ENCODE assay signal across 27 mouse cellular contexts in the genomic region with DNA sequence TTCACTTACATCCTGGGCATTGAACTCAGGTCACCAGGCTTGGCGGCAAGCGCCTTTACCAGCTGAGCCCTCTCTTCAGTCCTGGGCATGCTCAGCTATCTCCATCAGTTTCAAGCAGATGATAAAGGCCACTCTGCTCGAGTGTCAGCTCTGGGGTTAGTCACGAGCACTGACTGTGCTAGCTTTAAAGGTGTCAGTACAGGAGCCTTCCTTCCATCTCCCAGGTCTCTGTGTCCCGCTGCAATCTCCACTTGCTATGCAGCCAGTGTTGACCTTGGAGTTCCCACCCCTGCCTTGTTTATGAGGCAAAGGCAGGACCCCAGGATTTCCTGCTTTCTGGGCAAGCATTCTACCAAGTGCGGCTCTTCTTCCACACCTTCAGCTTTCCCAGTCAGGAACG. TPM values are rescaled to one million over a fixed set of nuclear protein-coding genes. Genes with fewer than 3 reads are reported as not detected.
DNase-seq lines count a peak whose midpoint lies in the region; ATAC-seq and TF ChIP-seq lines count a peak whose summit lies in the region.
"Had no signal": no experiment of that assay in that cellular context is flagged by ENCODE, and none has a peak within 500 bp of the region (broad histone marks: within the 10 kb centered on the region; RNA-seq: fewer than 3 reads in every experiment).

No protein-coding gene starts in this region.

- H3K4me3 ChIP-seq in forebrain, postnatal 0 days (ENCODE audit: low read depth, low read length) = no peak overlapping the region
- H3K4me3 ChIP-seq in forebrain, embryonic 11.5 days (ENCODE audit: low read depth, low read length) = no peak overlapping the region
- no peak overlapping the region for H3K4me3 ChIP-seq in kidney, embryonic 15.5 days (replicated peaks)
- no peak overlapping the region for H3K4me3 ChIP-seq in lung, postnatal 0 days (ENCODE audit: low read depth, low read length)
- no peak overlapping the region for H3K4me3 ChIP-seq in macrophage (ENCODE audit: inconsistent target)
- no peak overlapping the region for H3K4me3 ChIP-seq in midbrain, postnatal 0 days (ENCODE audit: low read depth, low read length)
- H3K4me3 ChIP-seq: embryonic facial prominence, embryonic 13.5 days; erythroblast, embryonic 14.5 days; hindbrain, embryonic 15.5 days; midbrain, embryonic 12.5 days had no signal

- no peak for DNase-seq in forebrain, postnatal 0 days
- DNase-seq in forebrain, embryonic 11.5 days (ENCODE audit: low spot score) = no peak
- no peak for DNase-seq in kidney, adult 18-20 months
- no peak for DNase-seq in lung, postnatal 0 days (ENCODE audit: low spot score)
- DNase-seq in lung, postnatal 25 days (ENCODE audit: low spot score) = no peak
- DNase-seq in midbrain, postnatal 0 days (ENCODE audit: low spot score) = no peak
- DNase-seq: cerebellum, adult 2 months; cerebellum, postnatal 36 days; embryo, embryonic 11 days; gastrocnemius, postnatal 14 days; heart, postnatal 4 days; thymus, postnatal 14 days had no signal

- ATAC-seq in forebrain, postnatal 0 days = no peak
- no peak for ATAC-seq in forebrain, embryonic 11.5 days (replicated peaks; ENCODE audit: low FRiP score)
- no peak for ATAC-seq in kidney, embryonic 15.5 days (replicated peaks; ENCODE audit: low FRiP score)
- no peak for ATAC-seq in lung, postnatal 0 days
- no peak for ATAC-seq in midbrain, postnatal 0 days (ENCODE audit: low FRiP score)
- ATAC-seq: forebrain, embryonic 14.5 days; intestine, embryonic 16.5 days had no signal

- WGBS in forebrain, postnatal 0 days = 76% methylated on average over 7 of the region's 7 CpGs
- 83% methylated on average over 7 of the region's 7 CpGs for WGBS in forebrain, embryonic 11.5 days
- WGBS in kidney, embryonic 15.5 days = 69% methylated on average over 7 of the region's 7 CpGs
- WGBS in lung, postnatal 0 days = 60% methylated on average over 7 of the region's 7 CpGs
- 94% methylated on average over 7 of the region's 7 CpGs for WGBS in macrophage (ENCODE audit: missing documents)
- 79% methylated on average over 7 of the region's 7 CpGs for WGBS in midbrain, postnatal 0 days

- no peak overlapping the region for H3K4me2 ChIP-seq in forebrain, postnatal 0 days (ENCODE audit: low read depth)
- H3K4me2 ChIP-seq in forebrain, embryonic 11.5 days (ENCODE audit: low read depth, low read length, severe bottlenecking) = no peak overlapping the region
- no peak overlapping the region for H3K4me2 ChIP-seq in kidney, embryonic 15.5 days
- no peak overlapping the region for H3K4me2 ChIP-seq in lung, postnatal 0 days (replicated peaks; ENCODE audit: low read depth, low read length)
- no peak overlapping the region for H3K4me2 ChIP-seq in midbrain, postnatal 0 days (ENCODE audit: low read depth, low read length, poor library complexity, severe bottlenecking)
- H3K4me2 ChIP-seq: midbrain, embryonic 12.5 days had no signal

- peaks cover 7% of the 10 kb centered on the region; the same call in 1 of the 2 replicates for H3K4me1 ChIP-seq in forebrain, postnatal 0 days (ENCODE audit: insufficient read depth)
- H3K4me1 ChIP-seq in forebrain, embryonic 11.5 days (replicated peaks; ENCODE audit: control insufficient read depth, insufficient read depth, low read length) = peaks cover 8% of the 10 kb centered on the region
- H3K4me1 ChIP-seq in kidney, embryonic 15.5 days = peaks cover 34% of the 10 kb centered on the region
- peaks cover 11% of the 10 kb centered on the region; the same call in 1 of the 2 replicates for H3K4me1 ChIP-seq in lung, postnatal 0 days (ENCODE audit: insufficient read depth, low read depth, low read length)
- H3K4me1 ChIP-seq in midbrain, postnatal 0 days (ENCODE audit: insufficient read depth, low read length) = peaks cover 8% of the 10 kb centered on the region; the same call in 1 of the 2 replicates

- H3K36me3 ChIP-seq in forebrain, postnatal 0 days (ENCODE audit: insufficient read depth) = no peaks in the 10 kb centered on the region
- no peaks in the 10 kb centered on the region for H3K36me3 ChIP-seq in forebrain, embryonic 11.5 days (ENCODE audit: control insufficient read depth, insufficient read depth, low read length)
- H3K36me3 ChIP-seq in kidney, embryonic 15.5 days = no peaks in the 10 kb centered on the region
- H3K36me3 ChIP-seq in lung, postnatal 0 days (ENCODE audit: insufficient read depth, low read length) = no peaks in the 10 kb centered on the region
- no peaks in the 10 kb centered on the region for H3K36me3 ChIP-seq in macrophage (ENCODE audit: inconsistent target)
- no peaks in the 10 kb centered on the region for H3K36me3 ChIP-seq in midbrain, postnatal 0 days (ENCODE audit: insufficient read depth, low read length)
- H3K36me3 ChIP-seq: embryonic facial prominence, embryonic 13.5 days; hindbrain, embryonic 15.5 days; midbrain, embryonic 12.5 days had no signal

- peaks cover 19% of the 10 kb centered on the region; the same call in 1 of the 2 replicates for H3K79me2 ChIP-seq in macrophage (ENCODE audit: inconsistent target)

- no peak for TF ChIP-seq CTCF in forebrain, postnatal 0 days (IDR thresholded peaks at IDR 0.05; ENCODE audit: low read depth)
- TF ChIP-seq CTCF in lung, postnatal 0 days (IDR thresholded peaks at IDR 0.05) = no peak
- no peak for TF ChIP-seq CTCF in midbrain, postnatal 0 days (IDR thresholded peaks at IDR 0.05)

- 0 out of 2 replicates have a peak overlapping the region, but pooled peaks have one; percentile 50 for H3K27ac ChIP-seq in forebrain, postnatal 0 days (ENCODE audit: low read depth, low read length)
- H3K27ac ChIP-seq in forebrain, embryonic 11.5 days (ENCODE audit: low read depth, low read length) = no peak overlapping the region
- peak overlapping the region; percentile 97 for H3K27ac ChIP-seq in kidney, embryonic 15.5 days
- H3K27ac ChIP-seq in lung, postnatal 0 days (ENCODE audit: low read length) = peak overlapping the region; percentile 32; the same call in 1 of the 2 replicates
- peak overlapping the region; percentile 25 for H3K27ac ChIP-seq in macrophage
- H3K27ac ChIP-seq in midbrain, postnatal 0 days (ENCODE audit: low read depth, low read length) = no peak overlapping the region
- H3K27ac ChIP-seq: embryonic facial prominence, embryonic 13.5 days; midbrain, embryonic 12.5 days had no signal

- no peaks in the 10 kb centered on the region for H3K9me3 ChIP-seq in forebrain, postnatal 0 days (ENCODE audit: low read length)
- H3K9me3 ChIP-seq in forebrain, embryonic 11.5 days (ENCODE audit: control insufficient read depth, low read length) = peaks cover 4% of the 10 kb centered on the region
- H3K9me3 ChIP-seq in kidney, embryonic 15.5 days (replicated peaks) = peaks cover 5% of the 10 kb centered on the region
- no peaks in the 10 kb centered on the region for H3K9me3 ChIP-seq in lung, postnatal 0 days (ENCODE audit: low read length)
- no peaks in the 10 kb centered on the region for H3K9me3 ChIP-seq in midbrain, postnatal 0 days (ENCODE audit: low read length)
- H3K9me3 ChIP-seq: hindbrain, embryonic 15.5 days had no signal

- H3K27me3 ChIP-seq in forebrain, postnatal 0 days (ENCODE audit: insufficient read depth, low read length) = peaks cover 4% of the 10 kb centered on the region
- H3K27me3 ChIP-seq in forebrain, embryonic 11.5 days (ENCODE audit: control insufficient read depth, insufficient read depth, low read length) = peaks cover 10% of the 10 kb centered on the region
- peaks cover 8% of the 10 kb centered on the region for H3K27me3 ChIP-seq in kidney, embryonic 15.5 days
- peaks cover under 1% of the 10 kb centered on the region; the same call in 1 of the 2 replicates for H3K27me3 ChIP-seq in lung, postnatal 0 days (replicated peaks; ENCODE audit: insufficient read depth, low read length)
- H3K27me3 ChIP-seq in midbrain, postnatal 0 days (ENCODE audit: insufficient read depth, low read length) = 0 out of 2 replicates have a peak, but pooled peaks cover 6% of the 10 kb centered on the region

- no peak for TF ChIP-seq EP300 in lung, postnatal 0 days (IDR thresholded peaks at IDR 0.05)

- H3K9ac ChIP-seq in forebrain, postnatal 0 days = no peak overlapping the region
- H3K9ac ChIP-seq in forebrain, embryonic 11.5 days (ENCODE audit: low read length) = no peak overlapping the region
- no peak overlapping the region for H3K9ac ChIP-seq in kidney, embryonic 15.5 days
- no peak overlapping the region for H3K9ac ChIP-seq in lung, postnatal 0 days (replicated peaks; ENCODE audit: low read depth)
- no peak overlapping the region for H3K9ac ChIP-seq in midbrain, postnatal 0 days (replicated peaks; ENCODE audit: low read length, poor library complexity, severe bottlenecking)
- H3K9ac ChIP-seq: embryonic facial prominence, embryonic 13.5 days; hindbrain, embryonic 15.5 days; midbrain, embryonic 12.5 days had no signal

RNA-seq across cellular contexts. Expression of gene Slc27a1, which starts 1.1 kb away (rescaled TPM):
- total RNA-seq in forebrain, postnatal 0 days (2014; rRNA removed) = 106 and 133 TPM in 2 replicates
- polyA plus RNA-seq in forebrain, postnatal 0 days (2015; fragmentation: Nextera tagmentation; extraction: Ambion mirVana) = 74.8 and 102 TPM in 2 replicates
- 18.4 and 19.1 TPM in 2 replicates for polyA plus RNA-seq in forebrain, embryonic 11.5 days (2014; fragmentation: Nextera tagmentation; extraction: Ambion mirVana)
- 44.5 and 45.3 TPM in 2 replicates for polyA plus RNA-seq in kidney, embryonic 15.5 days (2015; fragmentation: Nextera tagmentation; extraction: Ambion mirVana)
- 26.9 and 27.7 TPM in 2 replicates for polyA plus RNA-seq in lung, postnatal 0 days (2015; fragmentation: Nextera tagmentation; extraction: Ambion mirVana)
- total RNA-seq in macrophage (2018; cell fraction: chromatin; rRNA removed) = 100 to 1,000 TPM in 25 of 26 experiments, 10 to 100 TPM in 1; 92.0 to 343 (median 227) TPM
- total RNA-seq in macrophage (2018; cell fraction: cytosol; rRNA removed) = 10 to 100 TPM; 55.5 to 94.2 (median 79.8) TPM
- 100 to 1,000 TPM; 122 to 340 (median 210) TPM for total RNA-seq in macrophage (2018; cell fraction: nucleus; rRNA removed)
- 59.7 to 109 TPM (median 64.8 TPM) in 3 replicates for polyA plus RNA-seq in macrophage (2018)
- 150 and 160 TPM in 2 replicates for total RNA-seq in midbrain, postnatal 0 days (2014; rRNA removed)
- 99.7 and 110 TPM in 2 replicates for polyA plus RNA-seq in midbrain, postnatal 0 days (2015; fragmentation: Nextera tagmentation; extraction: Ambion mirVana)

RNA-seq across cellular contexts. Expression of gene Nxnl1, which starts 1.2 kb away (rescaled TPM):
- total RNA-seq in forebrain, postnatal 0 days (2014; rRNA removed) = 0.08 TPM in 1 of 2 replicates, not detected in the other
- not detected in 2 replicates for polyA plus RNA-seq in forebrain, postnatal 0 days (2015; fragmentation: Nextera tagmentation; extraction: Ambion mirVana)
- not detected in 2 replicates for polyA plus RNA-seq in forebrain, embryonic 11.5 days (2014; fragmentation: Nextera tagmentation; extraction: Ambion mirVana)
- polyA plus RNA-seq in kidney, embryonic 15.5 days (2015; fragmentation: Nextera tagmentation; extraction: Ambion mirVana) = 0.18 and 0.36 TPM in 2 replicates
- 0.11 and 0.13 TPM in 2 replicates for polyA plus RNA-seq in lung, postnatal 0 days (2015; fragmentation: Nextera tagmentation; extraction: Ambion mirVana)
- not detected for total RNA-seq in macrophage (2018; cell fraction: chromatin; rRNA removed)
- total RNA-seq in macrophage (2018; cell fraction: cytosol; rRNA removed) = under 1 TPM in 1 of 26 experiments, not detected in 25; 0.07 TPM
- total RNA-seq in macrophage (2018; cell fraction: nucleus; rRNA removed) = not detected
- polyA plus RNA-seq in macrophage (2018) = not detected in 3 replicates
- total RNA-seq in midbrain, postnatal 0 days (2014; rRNA removed) = 0.55 TPM in 1 of 2 replicates, not detected in the other
- 0.05 and 0.12 TPM in 2 replicates for polyA plus RNA-seq in midbrain, postnatal 0 days (2015; fragmentation: Nextera tagmentation; extraction: Ambion mirVana)
- total RNA-seq: heart, postnatal 4 days; liver, adult 2 months; monocyte, adult 5-6 weeks; neutrophil, adult 5-6 weeks had no signal
- polyA plus RNA-seq: embryonic facial prominence, embryonic 13.5 days; erythroblast, embryonic 14.5 days; forebrain, embryonic 14.5 days; heart, embryonic 14.5 days; intestine, embryonic 16.5 days; liver, adult 2 months; liver, embryonic 16.5 days; midbrain, embryonic 12.5 days; small intestine, adult 2 months had no signal

RNA-seq across cellular contexts. Expression of gene Tmem221, which starts 8.9 kb away (rescaled TPM):
- 0.08 TPM in 1 of 2 replicates, not detected in the other for total RNA-seq in forebrain, postnatal 0 days (2014; rRNA removed)
- 0.16 and 0.18 TPM in 2 replicates for polyA plus RNA-seq in forebrain, postnatal 0 days (2015; fragmentation: Nextera tagmentation; extraction: Ambion mirVana)
- polyA plus RNA-seq in forebrain, embryonic 11.5 days (2014; fragmentation: Nextera tagmentation; extraction: Ambion mirVana) = 0.15 TPM in 1 of 2 replicates, not detected in the other
- polyA plus RNA-seq in kidney, embryonic 15.5 days (2015; fragmentation: Nextera tagmentation; extraction: Ambion mirVana) = 10.6 and 12.8 TPM in 2 replicates
- 8.5 and 8.7 TPM in 2 replicates for polyA plus RNA-seq in lung, postnatal 0 days (2015; fragmentation: Nextera tagmentation; extraction: Ambion mirVana)
- total RNA-seq in macrophage (2018; cell fraction: chromatin; rRNA removed) = 1 to 10 TPM in 10 of 26 experiments, under 1 TPM in 9, not detected in 7; 0.58 to 2.4 (median 1.0) TPM
- total RNA-seq in macrophage (2018; cell fraction: cytosol; rRNA removed) = 10 to 100 TPM in 4 of 26 experiments, 1 to 10 TPM in 22; 5.0 to 13.4 (median 8.5) TPM
- 10 to 100 TPM in 3 of 26 experiments, 1 to 10 TPM in 23; 1.8 to 11.6 (median 6.1) TPM for total RNA-seq in macrophage (2018; cell fraction: nucleus; rRNA removed)
- 3.2 to 9.9 TPM (median 8.7 TPM) in 3 replicates for polyA plus RNA-seq in macrophage (2018)
- total RNA-seq in midbrain, postnatal 0 days (2014; rRNA removed) = 0.11 and 0.14 TPM in 2 replicates
- polyA plus RNA-seq in midbrain, postnatal 0 days (2015; fragmentation: Nextera tagmentation; extraction: Ambion mirVana) = 0.20 TPM in 1 of 2 replicates, not detected in the other
- total RNA-seq: heart, postnatal 4 days; left cerebral cortex, postnatal 36 days; monocyte, adult 5-6 weeks had no signal
- polyA plus RNA-seq: erythroblast, embryonic 14.5 days; forebrain, embryonic 14.5 days had no signal

RNA-seq across cellular contexts. Expression of gene Pgls, which starts 24.4 kb away (rescaled TPM):
- 248 and 264 TPM in 2 replicates for total RNA-seq in forebrain, postnatal 0 days (2014; rRNA removed)
- polyA plus RNA-seq in forebrain, postnatal 0 days (2015; fragmentation: Nextera tagmentation; extraction: Ambion mirVana) = 262 and 318 TPM in 2 replicates
- 218 and 238 TPM in 2 replicates for polyA plus RNA-seq in forebrain, embryonic 11.5 days (2014; fragmentation: Nextera tagmentation; extraction: Ambion mirVana)
- polyA plus RNA-seq in kidney, embryonic 15.5 days (2015; fragmentation: Nextera tagmentation; extraction: Ambion mirVana) = 232 and 247 TPM in 2 replicates
- 174 and 177 TPM in 2 replicates for polyA plus RNA-seq in lung, postnatal 0 days (2015; fragmentation: Nextera tagmentation; extraction: Ambion mirVana)
- 10 to 100 TPM in 25 of 26 experiments, 1 to 10 TPM in 1; 9.5 to 56.2 (median 28.0) TPM for total RNA-seq in macrophage (2018; cell fraction: chromatin; rRNA removed)
- 100 to 1,000 TPM in 7 of 26 experiments, 10 to 100 TPM in 19; 56.4 to 132 (median 79.7) TPM for total RNA-seq in macrophage (2018; cell fraction: cytosol; rRNA removed)
- 10 to 100 TPM; 17.1 to 75.6 (median 30.6) TPM for total RNA-seq in macrophage (2018; cell fraction: nucleus; rRNA removed)
- polyA plus RNA-seq in macrophage (2018) = 36.7 to 133 TPM (median 114 TPM) in 3 replicates
- 333 and 399 TPM in 2 replicates for total RNA-seq in midbrain, postnatal 0 days (2014; rRNA removed)
- 293 and 300 TPM in 2 replicates for polyA plus RNA-seq in midbrain, postnatal 0 days (2015; fragmentation: Nextera tagmentation; extraction: Ambion mirVana)

RNA-seq across cellular contexts. Expression of gene Mvb12a, which starts 24.9 kb away (rescaled TPM):
- total RNA-seq in forebrain, postnatal 0 days (2014; rRNA removed) = 70.5 and 81.7 TPM in 2 replicates
- polyA plus RNA-seq in forebrain, postnatal 0 days (2015; fragmentation: Nextera tagmentation; extraction: Ambion mirVana) = 73.4 and 87.4 TPM in 2 replicates
- 50.1 and 62.8 TPM in 2 replicates for polyA plus RNA-seq in forebrain, embryonic 11.5 days (2014; fragmentation: Nextera tagmentation; extraction: Ambion mirVana)
- 98.3 and 99.8 TPM in 2 replicates for polyA plus RNA-seq in kidney, embryonic 15.5 days (2015; fragmentation: Nextera tagmentation; extraction: Ambion mirVana)
- 103 and 112 TPM in 2 replicates for polyA plus RNA-seq in lung, postnatal 0 days (2015; fragmentation: Nextera tagmentation; extraction: Ambion mirVana)
- total RNA-seq in macrophage (2018; cell fraction: chromatin; rRNA removed) = 100 to 1,000 TPM in 10 of 26 experiments, 10 to 100 TPM in 16; 13.0 to 161 (median 84.1) TPM
- 10 to 100 TPM; 49.1 to 87.5 (median 76.8) TPM for total RNA-seq in macrophage (2018; cell fraction: cytosol; rRNA removed)
- 100 to 1,000 TPM in 1 of 26 experiments, 10 to 100 TPM in 25; 19.3 to 101 (median 60.5) TPM for total RNA-seq in macrophage (2018; cell fraction: nucleus; rRNA removed)
- polyA plus RNA-seq in macrophage (2018) = 30.1 to 92.7 TPM (median 76.2 TPM) in 3 replicates
- total RNA-seq in midbrain, postnatal 0 days (2014; rRNA removed) = 77.4 and 79.2 TPM in 2 replicates
- polyA plus RNA-seq in midbrain, postnatal 0 days (2015; fragmentation: Nextera tagmentation; extraction: Ambion mirVana) = 81.4 and 82.6 TPM in 2 replicates

Comparison
In these comparisons a context has a peak if more than half of its experiments do, and no peak if none do; other contexts are left out.
1. H3K27ac ChIP-seq: peak in forebrain, postnatal 0 days (single experiment), kidney, embryonic 15.5 days (single experiment), lung, postnatal 0 days (single experiment) and macrophage (single experiment); none in forebrain, embryonic 11.5 days (single experiment) and midbrain, postnatal 0 days (single experiment).